Mouse (Mus musculus) liver (tissue): ENCODE results near the gene Fyttd1.
"Not testable (repeated sequence)": the region's sequence is repeated elsewhere in the genome, so short reads cannot be mapped to it uniquely, and the experiment has no call there.

ENCODE experiments used
- DNase-seq: peaks from one replicate; pipeline ENCODE4 v3.0.0-alpha.2; 2020; ENCODE audit warnings: mixed read lengths

The Fyttd1 gene

GRCm38 (mm10) chr16:32877343-32878156 is at the start of gene Fyttd1, which contains the start of gene Rubcn:
Fyttd1 (plus strand) TSS chr16:32877500.
Rubcn (minus strand) TSS chr16:32877766.
- DNase-seq, result peak; percentile 95

DNA sequence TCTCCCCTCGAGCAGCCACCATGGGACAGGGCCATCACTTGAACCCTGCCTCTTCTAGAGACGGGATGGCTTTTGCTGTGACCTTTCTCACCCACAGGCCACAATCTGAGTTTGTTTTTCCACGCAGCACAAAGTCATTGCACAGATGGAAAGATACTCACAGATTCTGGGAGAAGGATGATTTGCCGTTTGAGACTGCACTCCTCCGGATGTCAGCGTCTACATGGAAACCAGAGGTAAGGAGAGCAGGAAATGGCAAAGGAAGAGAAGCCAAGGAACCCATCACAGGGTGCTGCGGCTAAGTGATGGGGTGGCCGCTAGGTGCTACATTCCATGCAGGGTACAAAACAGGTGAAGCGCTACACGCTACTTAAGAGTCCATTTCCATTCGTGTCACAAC is 48.2 kb upstream of the Fyttd1 start:
- no peak for DNase-seq

GRCm38 (mm10) chr16:32831501-32831900 is 45.8 kb upstream of the Fyttd1 start:
- no peak for DNase-seq

- DNase-seq, result no peak
Observed at GRCm38 (mm10) chr16:32847103-32847502, 30.2 kb upstream of the Fyttd1 start.

DNA sequence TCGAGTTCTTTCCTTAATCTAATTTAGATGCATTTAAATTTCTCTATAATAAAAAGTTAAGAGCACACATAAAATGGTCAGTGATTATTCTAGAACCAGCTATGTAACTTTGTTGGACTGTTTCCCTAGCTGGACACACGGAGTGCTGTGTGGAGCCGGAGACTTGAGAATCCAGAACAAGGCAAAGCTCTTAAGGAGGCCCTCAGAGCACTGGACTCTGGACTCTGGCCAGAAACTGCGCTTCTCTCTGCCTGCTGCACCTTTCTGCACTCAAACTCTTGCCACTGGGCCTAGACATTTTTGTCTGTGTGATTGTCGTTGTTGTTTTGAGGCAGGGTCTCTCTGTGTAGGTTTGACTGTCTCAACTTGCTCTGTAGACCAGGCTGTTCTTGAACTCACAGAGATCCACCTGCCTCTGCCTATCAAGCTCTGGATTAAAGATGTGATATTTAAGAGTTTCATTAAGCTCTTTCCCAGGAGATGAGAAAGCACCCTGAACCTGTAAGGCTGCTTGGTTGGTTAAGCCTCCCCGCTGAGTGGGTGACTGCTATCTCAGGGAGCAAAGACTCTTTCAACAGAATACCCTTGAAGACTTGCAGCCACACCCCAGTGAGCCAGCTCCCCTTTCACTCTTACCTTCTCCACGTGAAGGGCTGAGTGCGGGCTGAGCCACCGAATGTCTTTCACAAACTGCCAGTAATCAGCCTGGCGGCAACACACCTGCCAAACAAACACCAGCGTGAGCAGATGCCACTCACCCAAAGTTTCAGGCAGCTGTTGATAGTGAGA is 28.1 kb upstream of the Fyttd1 start:
- no peak for DNase-seq

- DNase-seq, result no peak
Observed at GRCm38 (mm10) chr16:32853492-32854049, 23.7 kb upstream of the Fyttd1 start.

GRCm38 (mm10) chr16:32854050-32854571 is 23.2 kb upstream of the Fyttd1 start:
- no peak for DNase-seq

- DNase-seq, result no peak
Observed at GRCm38 (mm10) chr16:32856751-32857150, 20.5 kb upstream of the Fyttd1 start.

- no peak for DNase-seq
Observed at GRCm38 (mm10) chr16:32858356-32858755, 18.9 kb upstream of the Fyttd1 start.

DNA sequence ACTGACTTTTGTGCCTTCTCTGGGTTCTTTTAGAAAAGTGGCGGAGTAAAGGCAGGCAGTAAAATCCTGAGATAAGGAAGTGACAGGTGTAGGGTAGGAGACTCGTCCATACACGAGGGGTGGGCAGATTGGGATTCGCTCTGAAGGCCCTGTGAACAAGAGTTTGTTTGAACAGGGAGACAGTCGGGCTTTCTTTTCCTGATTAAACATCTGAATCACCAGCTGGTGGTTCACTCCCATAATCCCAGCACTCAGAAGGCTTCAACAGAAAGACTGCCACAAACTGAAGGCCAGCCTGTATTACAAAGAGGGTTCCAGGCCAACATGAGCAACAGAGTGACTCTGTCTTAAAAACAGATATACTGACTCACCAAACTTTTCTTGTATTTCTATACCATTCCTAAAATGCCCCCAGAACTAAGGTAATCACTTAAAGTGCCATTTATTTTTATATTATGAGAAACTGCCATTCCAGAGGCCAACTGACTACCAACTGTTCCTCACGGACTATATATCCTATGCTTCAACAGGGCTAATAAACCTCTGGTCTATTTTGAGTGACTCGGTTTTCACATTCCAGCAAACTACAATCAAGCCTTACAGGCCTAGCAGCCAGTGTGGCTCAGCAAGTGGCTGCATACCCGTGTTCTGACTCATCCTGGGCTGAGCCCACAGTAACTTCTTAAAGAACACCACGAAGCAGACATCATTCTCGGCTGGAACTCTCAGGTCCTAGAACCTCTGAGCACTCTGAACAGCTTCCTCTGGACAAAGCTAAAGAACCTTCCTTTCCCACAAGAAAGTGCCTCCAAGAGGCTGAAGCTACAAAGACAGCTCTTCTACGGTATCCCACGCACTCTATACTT is 18.3 kb upstream of the Fyttd1 start:
- no peak for DNase-seq

DNA sequence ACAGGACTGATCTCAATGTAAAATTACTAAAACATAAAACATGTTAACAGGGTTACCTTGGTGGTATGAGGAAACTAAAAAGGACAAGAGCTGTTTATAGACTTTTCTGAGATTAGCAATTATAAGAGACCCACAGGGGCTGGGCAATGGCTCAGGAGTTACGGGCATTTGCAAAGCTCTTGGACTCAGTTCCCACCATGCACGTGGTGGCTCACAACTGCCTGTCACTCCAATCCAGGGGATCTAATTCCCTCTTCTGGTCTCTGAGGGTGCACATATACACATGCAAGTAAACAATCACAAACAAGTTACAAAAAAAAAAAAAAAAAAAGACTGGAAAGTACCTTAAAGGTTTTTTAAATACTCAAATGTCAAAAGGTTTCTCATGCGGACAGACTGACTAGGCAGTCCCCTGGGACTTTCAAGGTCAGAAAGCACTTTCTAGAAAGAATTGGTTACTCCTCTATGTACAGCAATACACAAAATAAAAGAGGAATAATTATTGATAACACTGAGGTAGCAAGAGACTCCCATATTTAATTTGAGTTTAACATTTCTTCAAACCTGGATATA is 15.4 kb upstream of the Fyttd1 start:
- no peak for DNase-seq

DNA sequence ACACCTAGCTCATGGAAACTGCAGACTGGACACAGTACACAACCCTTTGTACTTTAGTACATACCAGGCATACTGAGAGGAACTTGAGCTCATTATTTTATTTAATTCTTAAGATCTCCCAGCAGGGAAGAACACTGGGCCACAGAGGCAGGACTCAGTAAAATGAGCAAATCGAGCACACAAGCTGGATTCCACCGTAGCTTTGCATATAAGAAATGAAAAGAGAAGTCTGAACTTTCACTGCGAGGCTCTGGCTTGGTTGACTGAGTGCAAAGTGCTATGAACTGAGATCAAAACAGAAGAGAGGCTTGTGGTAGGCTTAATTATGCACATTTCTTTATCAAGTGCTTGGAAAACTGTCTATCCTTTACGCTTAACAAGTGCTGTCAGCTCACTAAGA is 11.9 kb upstream of the Fyttd1 start:
- no peak for DNase-seq

DNA sequence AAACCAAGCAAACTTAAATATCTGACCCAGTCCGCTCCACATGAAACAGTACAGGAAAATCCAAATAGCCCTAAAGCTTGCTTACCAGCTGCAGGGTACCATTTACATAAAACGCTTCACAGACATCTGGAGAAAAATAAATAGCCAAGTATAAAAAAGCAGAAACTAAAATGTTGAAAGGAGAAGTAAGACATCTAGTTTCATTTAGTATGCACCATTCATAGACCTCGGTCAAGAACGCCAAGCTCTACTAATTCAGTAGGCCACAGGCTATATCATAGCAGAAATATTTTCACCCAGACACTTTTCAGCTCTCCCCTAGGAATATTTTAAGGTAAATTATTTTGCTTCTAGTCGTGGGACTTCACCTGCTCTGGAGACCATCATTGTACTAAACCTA is 10.6 kb upstream of the Fyttd1 start:
- no peak for DNase-seq

- DNase-seq, result peak; percentile 86
Observed at GRCm38 (mm10) chr16:32867919-32868552, 9.3 kb upstream of the Fyttd1 start.

- no peak for DNase-seq
Observed at GRCm38 (mm10) chr16:32870231-32870630, 7.1 kb upstream of the Fyttd1 start.

- no peak for DNase-seq
Observed at GRCm38 (mm10) chr16:32873366-32873765, 3.9 kb upstream of the Fyttd1 start.

DNA sequence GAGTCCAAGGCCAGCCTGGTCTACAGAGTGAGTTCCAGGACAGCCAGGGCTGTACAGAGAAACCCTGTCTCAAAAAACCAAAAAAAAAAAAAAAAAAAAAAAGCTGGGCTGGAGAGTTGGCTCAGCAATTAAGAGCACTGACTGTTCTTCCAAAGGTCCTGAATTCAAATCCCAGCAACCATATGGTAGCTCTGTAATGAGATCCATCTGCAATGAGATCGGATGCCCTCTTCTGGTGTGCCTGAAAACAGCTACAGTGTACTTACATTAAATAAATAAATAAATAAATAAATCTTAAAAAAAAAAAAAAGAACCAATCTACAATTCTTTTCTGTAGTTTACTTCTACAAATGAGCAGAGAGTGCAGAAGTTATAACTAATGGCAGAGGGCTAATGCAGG is 2.0 kb upstream of the Fyttd1 start:
- DNase-seq, result not testable (repeated sequence)

DNA sequence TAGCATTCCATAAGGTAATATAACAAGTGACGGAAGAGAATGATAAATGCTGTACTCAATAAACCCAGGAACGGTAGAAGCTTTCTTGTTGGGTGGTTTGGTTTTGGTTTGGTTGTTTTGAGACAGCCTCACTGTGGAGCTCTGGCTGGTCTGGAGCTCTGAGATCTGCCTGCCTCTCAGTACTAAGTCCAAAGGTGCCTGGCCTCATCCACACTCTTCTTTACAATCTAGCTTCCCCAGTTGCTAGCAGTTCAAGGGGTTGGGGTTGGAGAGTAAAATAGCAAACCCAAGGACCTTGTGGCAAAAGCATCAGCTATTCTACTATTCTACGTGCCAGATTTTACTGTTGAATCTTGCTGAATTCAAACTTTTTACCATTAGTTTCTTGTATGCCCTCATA is 1.5 kb upstream of the Fyttd1 start:
- no peak for DNase-seq

- DNase-seq, result no peak
Observed at GRCm38 (mm10) chr16:32876831-32877230, 469 bp upstream of the Fyttd1 start.

GRCm38 (mm10) chr16:32878157-32878598 is 878 bp downstream of the Fyttd1 start:
- peak; percentile 16 for DNase-seq
